Mouse (Mus musculus) gastrocnemius, adult 2 months (tissue): Measurements from ENCODE around the gene Rnf222. TPM values are rescaled to one million over a fixed set of nuclear protein-coding genes. Genes with fewer than 3 reads are reported as not detected.

Experiments used
- DNase-seq: peaks from one replicate; pipeline ENCODE4 v3.0.0; 2022
- H3K27ac ChIP-seq: fragments of 200-600 bp; 2 replicates; pipeline ENCODE4 v1.8.1; 2022; ENCODE audit warnings: mild to moderate bottlenecking
- H3K4me3 ChIP-seq: fragments of 200-600 bp; 2 replicates; pipeline ENCODE4 v1.8.1; 2022; ENCODE audit warnings: mild to moderate bottlenecking, moderate library complexity
- CTCF ChIP-seq: fragments of 200-600 bp; IDR thresholded peaks from 2 replicates; pipeline ENCODE4 v1.8.1; 2022; ENCODE audit warnings: antibody characterized with exemption, mild to moderate bottlenecking, moderate library complexity
- intact Hi-C: fragments of 180-260 bp; cut with DNase I; formaldehyde crosslinking; loops from one replicate; pipeline ENCODE4 v1.15.1; 2025
- long read RNA-seq, 2 experiments: library from polyadenylated mRNA; stranded (forward); transcript quantifications; one replicate each; pipeline ENCODE4 v2.0.0; 2021
- total RNA-seq, 2 experiments: library from RNA; stranded (reverse); gene quantifications; 2 replicates each; pipeline ENCODE4 v1.2.3; 2021

Gene Rnf222
- total RNA-seq = not detected
- long read RNA-seq, experiment 1 = 0 reads
- long read RNA-seq, experiment 2 = 0 reads

DNA sequence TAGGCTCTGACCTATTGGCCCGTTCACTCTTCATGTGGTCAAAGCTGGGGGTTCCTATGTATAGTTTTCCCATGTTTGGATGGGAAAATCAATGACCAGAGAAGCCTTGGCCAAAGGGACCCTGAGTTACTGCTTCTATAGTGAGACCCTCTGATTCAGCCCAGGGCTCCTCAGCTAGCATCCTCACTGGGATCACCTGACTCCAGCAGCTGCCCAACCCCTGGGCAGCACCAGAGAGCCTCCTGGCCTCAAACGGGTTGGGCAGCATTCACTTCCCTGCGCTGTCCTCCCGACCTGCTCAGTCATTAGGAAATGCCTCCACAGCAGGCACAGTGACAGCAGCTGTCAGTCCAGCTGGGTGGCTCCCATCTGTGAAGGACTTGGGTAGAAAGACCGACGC, at the start of gene Rnf222:
Gene Rnf222 (plus strand): TSS at position 301 of the 400 bp plus-strand sequence.
- DNase-seq = no peak
- Histone ChIP-seq H3K4me3 (no peak within 1 kb of the TSS), H3K27ac (no peak within 1 kb of the TSS)
- no peak for TF ChIP-seq CTCF
- intact Hi-C loops = no loop called here

DNA sequence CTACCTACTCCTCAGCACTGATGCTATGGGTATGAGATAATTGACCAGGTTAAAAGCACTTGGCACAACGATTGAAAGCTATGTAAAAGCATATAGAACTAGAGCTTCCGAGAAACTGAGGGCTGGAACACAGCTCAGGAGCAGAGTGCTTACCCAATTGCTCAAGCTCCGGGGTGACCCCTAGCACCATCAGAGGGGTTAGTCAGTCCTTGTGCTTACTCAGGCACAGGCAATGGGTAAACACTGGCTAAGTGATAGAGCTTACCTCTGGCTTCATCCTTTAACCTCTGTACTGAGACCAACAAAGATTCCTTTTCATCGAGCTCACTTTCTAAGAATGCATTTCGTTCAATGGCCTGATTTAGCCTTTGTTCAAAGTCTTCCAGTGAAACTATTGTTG, 48.7 kb upstream of the Rnf222 start:
- intact Hi-C loops = loop anchor here (5.0 kb wide), 1 partner anchor 33 kb away; the partner anchor contains the start of gene Ndel1
- no peak for TF ChIP-seq CTCF
- Histone ChIP-seq H3K4me3 (no peak overlapping the region), H3K27ac (no peak overlapping the region)
- DNase-seq = no peak

DNA sequence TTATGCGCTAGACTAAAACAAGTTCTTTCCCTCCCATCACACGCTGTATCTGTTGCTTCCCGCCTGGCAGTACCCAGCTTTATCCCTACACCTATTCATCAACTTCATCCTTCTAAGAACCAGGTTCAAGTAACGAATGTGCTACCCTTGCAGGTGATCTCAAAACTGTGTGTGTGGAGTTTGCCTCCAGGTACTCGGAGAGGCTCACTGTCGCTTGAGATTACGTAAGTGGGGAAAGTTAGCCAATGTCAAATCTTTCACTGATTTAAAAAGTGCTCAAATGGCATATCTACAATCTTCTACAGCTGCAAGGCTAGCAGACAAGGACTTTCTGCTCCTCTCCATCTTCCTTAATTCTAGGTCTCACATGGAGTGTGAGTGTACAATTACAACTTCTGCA, 37.5 kb upstream of the Rnf222 start:
- peak overlapping the region; percentile 95 for H3K4me3 ChIP-seq
- DNase-seq = no peak
- no peak for TF ChIP-seq CTCF
- intact Hi-C loops = no loop called here
- H3K27ac ChIP-seq = peak overlapping the region; percentile 100

DNA sequence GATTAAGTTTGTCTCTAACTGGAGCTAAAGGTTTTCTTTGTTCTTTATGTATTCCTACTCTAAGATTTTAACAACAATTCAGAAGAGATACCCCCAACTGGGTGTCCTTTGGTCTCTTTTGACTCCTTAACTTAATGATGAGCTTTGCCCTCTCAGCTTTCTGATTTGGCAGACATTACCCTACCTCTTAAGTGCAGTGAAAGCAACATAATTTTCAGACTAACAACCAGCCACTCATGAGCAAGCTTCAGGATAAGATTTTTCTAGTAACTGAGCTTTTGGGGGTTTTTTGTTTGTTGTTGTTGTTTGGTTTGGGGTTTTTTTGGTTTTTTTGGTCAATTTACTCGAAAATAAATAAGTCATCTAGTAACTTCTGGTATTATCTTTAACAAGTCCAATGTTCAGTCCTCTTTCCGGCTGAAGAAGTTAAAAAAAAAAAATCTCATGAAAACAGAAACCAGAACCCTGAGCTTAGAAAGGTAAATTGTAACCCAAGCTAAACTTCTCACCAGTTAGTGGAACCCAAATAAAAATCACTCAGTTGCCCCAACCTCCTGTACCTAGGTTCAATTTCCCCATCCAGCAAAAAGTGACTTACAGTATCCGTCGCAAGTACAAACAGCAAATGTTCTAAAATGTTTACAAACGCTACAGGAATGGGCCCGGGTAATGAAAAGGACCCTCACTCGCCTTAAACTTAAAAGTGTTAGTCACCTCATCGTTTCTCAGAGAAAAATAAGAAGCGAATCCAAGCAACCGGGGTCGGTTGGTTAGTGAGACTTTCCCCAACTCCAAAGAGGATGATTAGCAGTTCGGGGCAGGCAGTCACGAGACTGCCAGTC, 36.5 kb upstream of the Rnf222 start:
- no peak for DNase-seq
- TF ChIP-seq CTCF = no peak
- Histone ChIP-seq H3K27ac (peak overlapping the region; percentile 100), H3K4me3 (peak overlapping the region; percentile 95)
- intact Hi-C loops = no loop called here

DNA sequence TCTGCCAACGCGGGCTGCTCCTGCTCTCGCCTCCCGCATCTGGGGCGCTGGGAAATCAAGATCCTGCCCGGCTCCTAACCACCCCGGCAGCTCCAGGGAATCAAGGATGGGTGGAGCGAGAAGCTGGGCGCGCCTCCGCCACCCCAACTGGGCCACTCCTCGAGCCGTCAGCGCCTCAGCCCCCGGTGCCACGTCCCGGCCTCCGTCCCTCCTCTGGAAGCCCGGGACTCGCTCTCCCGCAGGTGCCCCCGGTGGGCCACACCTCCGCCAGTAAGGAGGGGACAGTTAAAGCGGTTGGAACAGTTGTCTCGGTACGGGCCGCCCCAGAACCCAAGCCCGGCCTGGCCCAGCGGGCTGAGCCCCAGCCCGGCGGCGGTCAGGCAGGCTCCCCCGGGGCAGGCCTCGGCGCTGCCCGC, 35.9 kb upstream of the Rnf222 start:
- TF ChIP-seq CTCF = no peak
- intact Hi-C loops = no loop called here
- peak; percentile 90 for DNase-seq
- H3K4me3 ChIP-seq = peak overlapping the region; percentile 95
- peak overlapping the region; percentile 100 for H3K27ac ChIP-seq

DNA sequence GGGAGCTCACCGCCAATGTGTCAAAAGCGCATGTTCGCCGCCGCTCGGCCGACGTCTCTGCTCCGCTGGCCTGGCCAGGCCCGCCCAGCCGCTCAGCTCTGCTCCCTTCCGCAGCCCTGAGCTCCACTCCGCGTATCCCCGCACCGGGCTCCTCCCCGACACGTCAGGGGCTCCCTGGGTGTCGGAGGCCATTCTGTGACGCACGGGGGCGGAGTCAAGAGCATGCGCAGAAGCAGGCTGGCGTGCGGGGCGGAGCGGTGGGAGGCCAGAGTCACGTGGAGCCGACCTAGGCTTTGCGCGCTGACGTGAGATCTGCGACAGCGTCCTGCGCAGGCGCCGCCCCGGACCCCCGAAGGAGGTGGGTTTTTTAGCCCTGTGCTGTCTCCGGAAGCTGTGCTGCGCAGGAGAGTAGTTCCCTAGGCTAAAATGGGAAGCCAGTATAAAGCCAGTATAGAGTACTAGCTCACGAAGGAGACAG, 35.4 kb upstream of the Rnf222 start:
- intact Hi-C loops = no loop called here
- TF ChIP-seq CTCF = no peak
- peak overlapping the region; percentile 100 for H3K27ac ChIP-seq
- peak; percentile 100 for DNase-seq
- H3K4me3 ChIP-seq = peak overlapping the region; percentile 95

DNA sequence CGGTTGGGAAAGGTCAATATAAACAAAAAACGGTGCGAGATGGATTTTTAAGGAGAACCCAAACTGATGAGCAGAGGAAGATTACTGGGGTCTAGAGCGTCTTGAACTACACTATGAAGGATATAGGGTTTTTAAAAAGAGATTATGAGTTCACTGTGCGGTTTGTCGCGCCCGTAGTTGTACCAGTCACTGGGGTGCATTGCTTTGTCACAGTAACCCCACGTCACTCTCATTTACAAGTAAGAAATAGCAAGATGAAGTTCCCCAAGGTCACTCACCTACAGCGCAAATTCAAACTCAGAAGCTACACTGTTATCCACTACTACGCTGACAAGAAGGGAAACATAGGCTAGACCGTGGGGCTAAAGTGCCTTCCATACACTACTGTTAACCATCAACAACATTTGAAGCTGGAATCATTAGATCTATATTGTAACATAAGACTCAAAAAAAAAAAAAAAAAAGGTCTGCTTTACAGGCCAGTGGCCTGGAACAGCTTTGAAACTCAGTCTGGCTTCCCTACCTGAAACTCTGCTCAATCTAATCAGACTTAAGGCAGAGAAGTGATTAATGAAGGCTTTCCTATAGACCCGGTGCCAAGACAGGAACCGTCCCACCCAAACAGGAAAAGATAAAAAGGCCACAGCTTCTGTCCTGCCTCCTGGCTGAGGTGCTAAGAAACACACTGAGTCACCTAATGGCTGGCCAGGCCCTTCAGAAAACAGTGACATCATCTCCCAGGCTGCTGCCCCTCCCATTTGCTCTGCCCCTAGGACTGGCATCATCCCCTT, 34.5 kb upstream of the Rnf222 start:
- intact Hi-C loops = no loop called here
- TF ChIP-seq CTCF = peak; percentile 8; the same call in 1 of the 2 replicates
- peak overlapping the region; percentile 100 for H3K27ac ChIP-seq
- DNase-seq = peak; percentile 57
- H3K4me3 ChIP-seq = peak overlapping the region; percentile 95

DNA sequence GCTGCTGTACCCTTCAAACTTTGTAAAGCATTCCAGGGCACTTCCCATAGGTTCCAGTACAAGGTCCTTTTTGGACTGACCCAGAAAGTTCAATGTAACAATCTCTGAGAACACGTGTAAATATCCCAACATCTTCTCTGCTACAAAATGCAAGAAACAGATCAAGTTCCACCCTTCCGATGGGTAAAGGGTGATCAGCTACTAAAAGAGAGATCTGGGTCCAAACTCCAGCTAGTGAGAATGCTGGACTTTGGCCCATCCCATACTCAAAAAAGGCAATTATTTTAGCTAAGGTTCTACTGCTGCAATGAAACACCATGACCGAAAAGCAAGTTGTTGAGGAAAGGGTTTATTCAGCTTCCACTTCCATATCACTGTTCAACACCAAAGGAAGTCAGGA, 33.7 kb upstream of the Rnf222 start:
- H3K4me3 ChIP-seq = no peak overlapping the region
- peak overlapping the region; percentile 100 for H3K27ac ChIP-seq
- no peak for TF ChIP-seq CTCF
- DNase-seq = no peak
- intact Hi-C loops = no loop called here

DNA sequence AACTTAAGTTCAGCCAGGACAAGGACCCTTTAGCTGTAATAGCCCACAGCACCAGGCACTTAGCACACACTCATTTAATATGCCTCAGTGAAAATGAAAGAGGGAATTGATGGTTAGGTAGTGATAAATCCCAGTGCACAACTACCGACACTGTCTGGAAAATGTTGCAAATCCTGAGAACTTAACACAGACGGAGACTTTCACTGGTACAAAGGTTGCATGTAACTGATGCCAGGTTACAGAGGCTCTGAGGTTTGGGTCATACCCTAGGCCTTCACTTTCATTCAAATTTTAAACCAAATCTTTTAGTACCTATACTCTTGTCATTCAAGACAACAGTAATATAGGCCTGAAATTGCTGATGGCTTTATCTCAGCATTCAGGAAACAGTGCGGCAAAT, 31.0 kb upstream of the Rnf222 start:
- intact Hi-C loops = no loop called here

DNA sequence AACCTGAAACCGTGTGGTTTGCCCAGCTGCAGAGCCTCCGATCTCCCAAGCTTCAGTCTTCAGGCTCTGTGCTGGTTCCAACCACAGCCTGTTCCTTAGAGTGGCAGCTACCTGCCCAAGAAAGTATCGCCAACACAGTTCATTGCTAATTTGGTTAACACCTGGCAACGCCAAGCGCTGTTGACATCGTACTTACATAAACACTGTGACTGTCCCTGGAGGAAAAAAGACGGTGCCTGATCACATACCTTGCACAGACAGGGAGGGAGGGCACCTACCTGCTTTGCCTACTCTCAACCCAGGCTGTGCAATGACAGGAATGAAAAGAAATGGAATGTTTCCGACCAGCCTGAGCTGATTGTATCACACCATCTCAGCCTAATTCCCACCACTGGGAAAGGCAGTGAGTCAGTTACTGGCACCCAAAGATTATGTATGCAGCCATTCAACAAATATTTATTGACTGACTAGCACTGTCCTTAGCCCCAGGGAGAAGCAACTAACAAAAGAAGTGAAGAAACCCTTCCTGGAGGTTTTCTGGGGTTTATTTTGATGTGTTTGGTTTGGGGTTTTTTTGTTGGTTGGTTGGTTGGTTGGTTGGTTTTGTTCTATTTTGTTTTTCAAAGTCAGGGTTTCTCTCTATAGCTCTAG, 28.3 kb upstream of the Rnf222 start:
- intact Hi-C loops = no loop called here
- no peak overlapping the region for H3K4me3 ChIP-seq
- no peak for DNase-seq
- H3K27ac ChIP-seq = no peak overlapping the region
- TF ChIP-seq CTCF = no peak

More for the DNA sequence above, 31.0 kb upstream of the Rnf222 start:
- Histone ChIP-seq H3K27ac (no peak overlapping the region), H3K4me3 (no peak overlapping the region)
- no peak for DNase-seq
- no peak for TF ChIP-seq CTCF

DNA sequence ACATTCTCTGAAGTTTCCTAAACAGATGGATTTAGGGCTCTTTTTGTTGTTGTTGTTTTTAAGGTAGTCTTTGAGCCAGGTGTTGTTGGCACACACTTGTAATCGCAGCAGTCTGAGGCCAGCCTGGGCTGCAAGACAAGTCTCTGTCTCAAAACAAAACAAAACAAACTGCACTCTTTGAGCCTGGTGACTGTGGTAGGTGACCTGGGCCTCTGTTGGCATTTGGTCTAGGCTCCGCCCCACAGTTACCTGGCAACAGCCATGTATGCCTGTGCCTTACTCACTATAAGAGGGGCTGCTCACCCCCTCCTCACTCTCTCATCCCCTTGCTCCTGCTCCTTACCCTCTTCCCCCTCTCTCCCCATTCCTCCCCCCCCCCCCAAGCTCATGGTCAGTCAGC, 26.1 kb upstream of the Rnf222 start:
- TF ChIP-seq CTCF = no peak
- DNase-seq = no peak
- intact Hi-C loops = no loop called here
- Histone ChIP-seq H3K4me3 (no peak overlapping the region), H3K27ac (peak overlapping the region; percentile 43; the same call in 1 of the 2 replicates)

DNA sequence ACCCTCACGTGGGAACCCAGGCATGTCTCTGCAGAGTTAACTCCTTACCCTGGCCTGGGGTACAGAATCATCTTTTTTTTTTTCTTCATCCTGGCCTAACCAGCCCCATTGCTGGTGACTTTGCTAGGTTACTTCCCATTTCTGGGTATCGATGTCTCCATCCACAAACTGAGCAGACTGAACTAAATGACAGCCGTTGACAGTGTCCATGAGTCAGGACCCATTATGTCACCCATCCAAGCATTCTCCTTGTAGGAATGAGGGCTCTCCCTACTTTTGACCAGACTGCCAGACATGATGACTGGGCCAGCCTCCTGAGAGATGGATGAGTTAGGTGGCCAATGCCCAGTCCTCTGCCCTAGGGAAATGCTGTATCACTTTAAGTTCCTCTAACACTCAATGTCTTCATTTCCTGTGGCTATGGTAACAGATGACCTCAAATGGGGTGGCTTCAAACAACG, 24.7 kb upstream of the Rnf222 start:
- intact Hi-C loops = no loop called here
- no peak for DNase-seq
- TF ChIP-seq CTCF = no peak
- Histone ChIP-seq H3K27ac (peak overlapping the region; percentile 84), H3K4me3 (no peak overlapping the region; the same call in 1 of the 2 replicates)
